Mouse (Mus musculus) limb, embryonic 11.5 days (tissue): ENCODE measurements around the gene Tmem135. TPM values are rescaled to one million over a fixed set of nuclear protein-coding genes. Genes with fewer than 3 reads are reported as not detected.
"Not testable (repeated sequence)": the region's sequence is repeated elsewhere in the genome, so short reads cannot be mapped to it uniquely, and the experiment has no call there.

Experiments
- ATAC-seq: fragments of 200-750 bp; cut with Nextera tagmentation; 2 replicates; pipeline ENCODE4 v1.8.0; 2017; ENCODE audit warnings: low read depth; ENCODE audit not compliant: insufficient number of reproducible peaks, low FRiP score, low TSS enrichment
- DNase-seq: peaks from one replicate; pipeline ENCODE4 v3.0.0-alpha.2; 2015; ENCODE audit warnings: low spot score
- H3K27ac ChIP-seq: fragments of 300-500 bp; sonication (generic); replicated peaks from 2 replicates; pipeline ENCODE4 v1.5.1; 2014; ENCODE audit warnings: low read depth, mild to moderate bottlenecking, low read length
- H3K27me3 ChIP-seq: fragments of 300-500 bp; sonication (generic); 2 replicates; pipeline ENCODE4 v1.6.1; 2014; ENCODE audit warnings: mild to moderate bottlenecking, low read length, mixed read lengths; ENCODE audit not compliant: control insufficient read depth, insufficient read depth
- H3K36me3 ChIP-seq: fragments of 300-500 bp; sonication (generic); 2 replicates; pipeline ENCODE4 v1.6.1; 2014; ENCODE audit warnings: mild to moderate bottlenecking, low read length, moderate library complexity, mixed read lengths; ENCODE audit not compliant: control insufficient read depth, insufficient read depth
- H3K4me1 ChIP-seq: fragments of 300-500 bp; sonication (generic); 2 replicates; pipeline ENCODE4 v1.6.1; 2014; ENCODE audit warnings: low read length, mixed read lengths; ENCODE audit not compliant: control insufficient read depth, insufficient read depth
- H3K4me2 ChIP-seq: fragments of 300-500 bp; sonication (generic); 2 replicates; pipeline ENCODE4 v1.6.1; 2014; ENCODE audit warnings: low read depth, mild to moderate bottlenecking, moderate library complexity; ENCODE audit not compliant: severe bottlenecking
- H3K4me3 ChIP-seq: fragments of 300-500 bp; sonication (generic); 2 replicates; pipeline ENCODE4 v1.5.1; 2014; ENCODE audit warnings: low read depth, low read length
- H3K9ac ChIP-seq: fragments of 300-500 bp; sonication (generic); 2 replicates; pipeline ENCODE4 v1.6.1; 2014; ENCODE audit warnings: mild to moderate bottlenecking, low read length
- H3K9me3 ChIP-seq: fragments of 300-500 bp; sonication (generic); 2 replicates; pipeline ENCODE4 v1.6.1; 2016; ENCODE audit warnings: low read length; ENCODE audit not compliant: control insufficient read depth
- WGBS: fragments of 180-500 bp; shearing (Covaris S2); extraction: QIAGEN DNeasy Blood & Tissue Kit; methylation state at CpG from one replicate; pipeline ENCODE4 v1.1.7; 2014; 5-methylcytosine and 5-hydroxymethylcytosine counted together
- polyA plus RNA-seq: library from polyadenylated mRNA; unstranded; fragments of >200 nt; fragmentation: Nextera tagmentation; extraction: Ambion mirVana; gene quantifications from 2 replicates; pipeline ENCODE4 v1.2.1, GENCODE M21; 2014

Tmem135 gene
- polyA plus RNA-seq, 1 experiment from 2014 or later, result 18.3 TPM

- H3K4me1 ChIP-seq, H3K4me3 ChIP-seq, ATAC-seq, H3K9me3 ChIP-seq, H3K9ac ChIP-seq, H3K36me3 ChIP-seq, DNase-seq, H3K27ac ChIP-seq, H3K27me3 ChIP-seq, H3K4me2 ChIP-seq: not testable (repeated sequence)
- WGBS, result 95% methylated on average over 4 of the region's 4 CpGs
Measured at GRCm38 (mm10) chr7:89322741-89323140, 81.3 kb downstream of the Tmem135 start.

GRCm38 (mm10) chr7:89319351-89319750 is 84.7 kb downstream of the Tmem135 start:
- DNase-seq (no peak), ATAC-seq (no peak)
- Histone ChIP-seq H3K27ac (no peak overlapping the region), H3K4me2 (no peak overlapping the region), H3K4me3 (no peak overlapping the region), H3K36me3 (no peaks in the 10 kb centered on the region), H3K9me3 (no peaks in the 10 kb centered on the region), H3K27me3 (no peaks in the 10 kb centered on the region), H3K9ac (no peak overlapping the region), H3K4me1 (no peaks in the 10 kb centered on the region)
- WGBS, result 78% methylated on average over 1 of the region's 1 CpGs

GRCm38 (mm10) chr7:89317088-89317487 is 86.9 kb downstream of the Tmem135 start:
- H3K4me2 ChIP-seq, H3K4me1 ChIP-seq, H3K36me3 ChIP-seq, ATAC-seq, H3K27ac ChIP-seq, H3K9ac ChIP-seq, H3K27me3 ChIP-seq, H3K4me3 ChIP-seq, H3K9me3 ChIP-seq: not testable (repeated sequence)
- DNase-seq, result peak; percentile 5
- 100% methylated on average over 1 of the region's 1 CpGs for WGBS

GRCm38 (mm10) chr7:89316112-89316511 is 87.9 kb downstream of the Tmem135 start:
- no peak for ATAC-seq

GRCm38 (mm10) chr7:89311555-89311954 is 92.5 kb downstream of the Tmem135 start:
- DNase-seq (no peak), ATAC-seq (no peak)
- H3K4me1 ChIP-seq, result no peaks in the 10 kb centered on the region
- 87% methylated on average over 1 of the region's 1 CpGs for WGBS
- no peak overlapping the region for H3K27ac ChIP-seq
- H3K27me3 ChIP-seq, result no peaks in the 10 kb centered on the region
- peaks cover 2% of the 10 kb centered on the region; the same call in 1 of the 2 replicates for H3K9me3 ChIP-seq
- no peak overlapping the region for H3K4me3 ChIP-seq
- no peak overlapping the region for H3K9ac ChIP-seq
- H3K4me2 ChIP-seq, result no peak overlapping the region
- no peaks in the 10 kb centered on the region; the same call in 1 of the 2 replicates for H3K36me3 ChIP-seq

More at GRCm38 (mm10) chr7:89316112-89316511, 87.9 kb downstream of the Tmem135 start:
- no peaks in the 10 kb centered on the region for H3K27me3 ChIP-seq
- no peak overlapping the region for H3K9ac ChIP-seq
- H3K4me1 ChIP-seq, result no peaks in the 10 kb centered on the region
- no peak overlapping the region for H3K27ac ChIP-seq
- no peaks in the 10 kb centered on the region for H3K36me3 ChIP-seq
- no peak overlapping the region for H3K4me3 ChIP-seq
- H3K9me3 ChIP-seq, result peaks cover 2% of the 10 kb centered on the region; the same call in 1 of the 2 replicates
- no peak overlapping the region for H3K4me2 ChIP-seq
- DNase-seq, result peak; percentile 11
- 95% methylated on average over 3 of the region's 3 CpGs for WGBS

GRCm38 (mm10) chr7:89308926-89309325 is 95.1 kb downstream of the Tmem135 start:
- DNase-seq (no peak), ATAC-seq (no peak)
- Histone ChIP-seq H3K27me3 (no peaks in the 10 kb centered on the region), H3K4me2 (no peak overlapping the region), H3K36me3 (no peaks in the 10 kb centered on the region; the same call in 1 of the 2 replicates), H3K27ac (no peak overlapping the region), H3K4me1 (no peaks in the 10 kb centered on the region), H3K4me3 (no peak overlapping the region), H3K9ac (no peak overlapping the region), H3K9me3 (peaks cover 2% of the 10 kb centered on the region; the same call in 1 of the 2 replicates)
- WGBS, result 57% methylated on average over 3 of the region's 3 CpGs

GRCm38 (mm10) chr7:89308238-89308637 is 95.8 kb downstream of the Tmem135 start:
- Histone ChIP-seq H3K27me3 (no peaks in the 10 kb centered on the region), H3K4me2 (no peak overlapping the region; the same call in 1 of the 2 replicates), H3K27ac (no peak overlapping the region), H3K4me1 (no peaks in the 10 kb centered on the region), H3K36me3 (no peaks in the 10 kb centered on the region; the same call in 1 of the 2 replicates), H3K9me3 (peaks cover 2% of the 10 kb centered on the region; the same call in 1 of the 2 replicates), H3K9ac (no peak overlapping the region), H3K4me3 (no peak overlapping the region)
- no peak for ATAC-seq
- no peak for DNase-seq
- WGBS, result 86% methylated on average over 11 of the region's 11 CpGs

GRCm38 (mm10) chr7:89306831-89307230 is 97.2 kb downstream of the Tmem135 start:
- no peaks in the 10 kb centered on the region for H3K27me3 ChIP-seq
- no peak for DNase-seq
- no peak overlapping the region for H3K9ac ChIP-seq
- 93% methylated on average over 6 of the region's 6 CpGs for WGBS
- H3K27ac ChIP-seq, result no peak overlapping the region
- ATAC-seq, result no peak
- no peak overlapping the region for H3K4me3 ChIP-seq
- peaks cover 2% of the 10 kb centered on the region; the same call in 1 of the 2 replicates for H3K9me3 ChIP-seq
- no peaks in the 10 kb centered on the region; the same call in 1 of the 2 replicates for H3K36me3 ChIP-seq
- no peak overlapping the region for H3K4me2 ChIP-seq
- no peaks in the 10 kb centered on the region for H3K4me1 ChIP-seq

- WGBS, result 93% methylated on average over 3 of the region's 3 CpGs
- DNase-seq (no peak), ATAC-seq (no peak)
- H3K4me1 ChIP-seq, result no peaks in the 10 kb centered on the region
- no peak overlapping the region for H3K9ac ChIP-seq
- H3K4me3 ChIP-seq, result no peak overlapping the region
- no peak overlapping the region for H3K4me2 ChIP-seq
- H3K27me3 ChIP-seq, result no peaks in the 10 kb centered on the region
- H3K27ac ChIP-seq, result no peak overlapping the region
- no peaks in the 10 kb centered on the region for H3K9me3 ChIP-seq
- H3K36me3 ChIP-seq, result no peaks in the 10 kb centered on the region
Measured at GRCm38 (mm10) chr7:89304958-89305357, 99.1 kb downstream of the Tmem135 start.
